Mouse (Mus musculus): ENCODE results near the gene Lhx4. TPM values are rescaled to one million over a fixed set of nuclear protein-coding genes. Genes with fewer than 3 reads are reported as not detected.

Lhx4 gene
- 1.6 and 3.5 TPM in 2 replicates for polyA plus RNA-seq (2016; fragmentation: Nextera tagmentation; extraction: Ambion mirVana)

- Histone ChIP-seq H3K4me2 (replicated peaks) (no peak within 1 kb of the TSS), H3K4me3 (no peak within 1 kb of the TSS), H3K27me3 (peaks cover 85% of the 10 kb centered on the region), H3K27ac (replicated peaks) (no peak within 1 kb of the TSS), H3K4me1 (peaks cover 12% of the 10 kb centered on the region; the same call in 1 of the 2 replicates), H3K9ac (replicated peaks) (no peak within 1 kb of the TSS), H3K36me3 (no peaks in the 10 kb centered on the region), H3K9me3 (no peaks in the 10 kb centered on the region)
- 65% methylated on average over 6 of the region's 6 CpGs for WGBS
- ATAC-seq (ENCODE audit: low FRiP score, low read depth): no peak
Observed at GRCm38 (mm10) chr1:155751484-155752255, at the start of gene Lhx4. Gene Lhx4 (minus strand): TSS chr1:155751684.

GRCm38 (mm10) chr1:155798000-155798399 lies 46.5 kb upstream of the Lhx4 start:
- 93% methylated on average over 4 of the region's 4 CpGs for WGBS
- Histone ChIP-seq H3K9me3 (no peaks in the 10 kb centered on the region), H3K9ac (replicated peaks) (no peak overlapping the region)

GRCm38 (mm10) chr1:155797425-155797824 lies 45.9 kb upstream of the Lhx4 start:
- Histone ChIP-seq H3K27me3 (no peaks in the 10 kb centered on the region), H3K4me2 (replicated peaks) (no peak overlapping the region), H3K27ac (replicated peaks) (no peak overlapping the region), H3K36me3 (0 out of 2 replicates have a peak, but pooled peaks cover 22% of the 10 kb centered on the region), H3K9ac (replicated peaks) (no peak overlapping the region), H3K4me1 (no peaks in the 10 kb centered on the region), H3K4me3 (no peak overlapping the region), H3K9me3 (no peaks in the 10 kb centered on the region)
- 92% methylated on average over 4 of the region's 4 CpGs for WGBS
- ATAC-seq (ENCODE audit: low FRiP score, low read depth): no peak

More at GRCm38 (mm10) chr1:155798000-155798399, 46.5 kb upstream of the Lhx4 start:
- H3K27me3 ChIP-seq: no peaks in the 10 kb centered on the region
- no peak overlapping the region for H3K27ac ChIP-seq (replicated peaks)
- no peak overlapping the region for H3K4me3 ChIP-seq
- no peaks in the 10 kb centered on the region for H3K4me1 ChIP-seq
- no peak for ATAC-seq (ENCODE audit: low FRiP score, low read depth)
- H3K4me2 ChIP-seq (replicated peaks): no peak overlapping the region
- H3K36me3 ChIP-seq: 0 out of 2 replicates have a peak, but pooled peaks cover 17% of the 10 kb centered on the region

GRCm38 (mm10) chr1:155796757-155797405 lies 45.4 kb upstream of the Lhx4 start:
- H3K4me2 ChIP-seq (replicated peaks): no peak overlapping the region
- no peak overlapping the region for H3K9ac ChIP-seq (replicated peaks)
- no peaks in the 10 kb centered on the region for H3K9me3 ChIP-seq
- WGBS: 86% methylated on average over 11 of the region's 11 CpGs
- no peak overlapping the region for H3K27ac ChIP-seq (replicated peaks)
- no peaks in the 10 kb centered on the region for H3K4me1 ChIP-seq
- no peaks in the 10 kb centered on the region for H3K27me3 ChIP-seq
- no peak for ATAC-seq (ENCODE audit: low FRiP score, low read depth)
- H3K4me3 ChIP-seq: no peak overlapping the region
- 0 out of 2 replicates have a peak, but pooled peaks cover 22% of the 10 kb centered on the region for H3K36me3 ChIP-seq

GRCm38 (mm10) chr1:155795791-155796233 lies 44.3 kb upstream of the Lhx4 start:
- no peaks in the 10 kb centered on the region for H3K27me3 ChIP-seq
- peaks cover 2% of the 10 kb centered on the region for H3K4me1 ChIP-seq
- H3K4me2 ChIP-seq (replicated peaks): no peak overlapping the region
- 92% methylated on average over 5 of the region's 5 CpGs for WGBS
- H3K4me3 ChIP-seq: no peak overlapping the region
- no peak for ATAC-seq (ENCODE audit: low FRiP score, low read depth)
- H3K36me3 ChIP-seq: 0 out of 2 replicates have a peak, but pooled peaks cover 22% of the 10 kb centered on the region
- H3K9me3 ChIP-seq: no peaks in the 10 kb centered on the region
- H3K9ac ChIP-seq (replicated peaks): no peak overlapping the region
- H3K27ac ChIP-seq (replicated peaks): no peak overlapping the region

- Histone ChIP-seq H3K9me3 (no peaks in the 10 kb centered on the region), H3K27me3 (no peaks in the 10 kb centered on the region), H3K4me2 (replicated peaks) (no peak overlapping the region), H3K4me1 (peaks cover 12% of the 10 kb centered on the region), H3K9ac (replicated peaks) (no peak overlapping the region), H3K36me3 (0 out of 2 replicates have a peak, but pooled peaks cover 22% of the 10 kb centered on the region), H3K4me3 (no peak overlapping the region), H3K27ac (replicated peaks) (no peak overlapping the region)
- WGBS: 90% methylated on average over 6 of the region's 6 CpGs
- ATAC-seq (ENCODE audit: low FRiP score, low read depth): no peak
Observed at GRCm38 (mm10) chr1:155794855-155795254, 43.4 kb upstream of the Lhx4 start.

GRCm38 (mm10) chr1:155791919-155792318 lies 40.4 kb upstream of the Lhx4 start:
- 65% methylated on average over 5 of the region's 5 CpGs for WGBS
- 0 out of 2 replicates have a peak, but pooled peaks cover 5% of the 10 kb centered on the region for H3K27me3 ChIP-seq
- no peak overlapping the region for H3K4me3 ChIP-seq
- ATAC-seq (ENCODE audit: low FRiP score, low read depth): no peak
- no peak overlapping the region for H3K27ac ChIP-seq (replicated peaks)
- H3K36me3 ChIP-seq: peaks cover 36% of the 10 kb centered on the region; the same call in 1 of the 2 replicates
- H3K4me1 ChIP-seq: peaks cover 15% of the 10 kb centered on the region
- no peaks in the 10 kb centered on the region for H3K9me3 ChIP-seq
- H3K4me2 ChIP-seq (replicated peaks): no peak overlapping the region
- H3K9ac ChIP-seq (replicated peaks): no peak overlapping the region

- peaks cover 15% of the 10 kb centered on the region for H3K4me1 ChIP-seq
- H3K27me3 ChIP-seq: peaks cover 20% of the 10 kb centered on the region
- no peaks in the 10 kb centered on the region for H3K9me3 ChIP-seq
- WGBS: 61% methylated on average over 16 of the region's 16 CpGs
- peaks cover 39% of the 10 kb centered on the region; the same call in 1 of the 2 replicates for H3K36me3 ChIP-seq
- no peak overlapping the region for H3K4me3 ChIP-seq
- H3K27ac ChIP-seq (replicated peaks): peak overlapping the region; percentile 62
- peak; percentile 74 for ATAC-seq (ENCODE audit: low FRiP score, low read depth)
- H3K9ac ChIP-seq (replicated peaks): no peak overlapping the region
- no peak overlapping the region for H3K4me2 ChIP-seq (replicated peaks)
Observed at GRCm38 (mm10) chr1:155790111-155790974, 38.9 kb upstream of the Lhx4 start.

GRCm38 (mm10) chr1:155785886-155786285 lies 34.4 kb upstream of the Lhx4 start:
- peaks cover 19% of the 10 kb centered on the region for H3K4me1 ChIP-seq
- no peak overlapping the region for H3K4me2 ChIP-seq (replicated peaks)
- no peaks in the 10 kb centered on the region for H3K9me3 ChIP-seq
- H3K36me3 ChIP-seq: peaks cover 25% of the 10 kb centered on the region
- WGBS: 50% methylated on average over 7 of the region's 7 CpGs
- no peak overlapping the region for H3K9ac ChIP-seq (replicated peaks)
- no peak overlapping the region for H3K4me3 ChIP-seq
- no peak overlapping the region for H3K27ac ChIP-seq (replicated peaks)
- no peak for ATAC-seq (ENCODE audit: low FRiP score, low read depth)
- H3K27me3 ChIP-seq: peaks cover 62% of the 10 kb centered on the region

- H3K9ac ChIP-seq (replicated peaks): no peak overlapping the region
- H3K9me3 ChIP-seq: no peaks in the 10 kb centered on the region
- ATAC-seq (ENCODE audit: low FRiP score, low read depth): peak; percentile 54; the same call in 1 of the 2 replicates
- H3K27ac ChIP-seq (replicated peaks): no peak overlapping the region
- peaks cover 6% of the 10 kb centered on the region; the same call in 1 of the 2 replicates for H3K4me1 ChIP-seq
- 40% methylated on average over 19 of the region's 19 CpGs for WGBS
- no peak overlapping the region for H3K4me3 ChIP-seq
- H3K36me3 ChIP-seq: peaks cover 28% of the 10 kb centered on the region
- peaks cover 71% of the 10 kb centered on the region for H3K27me3 ChIP-seq
- H3K4me2 ChIP-seq (replicated peaks): no peak overlapping the region
Observed at GRCm38 (mm10) chr1:155784343-155785205, 33.1 kb upstream of the Lhx4 start.

- Histone ChIP-seq H3K9ac (replicated peaks) (no peak overlapping the region), H3K27me3 (peaks cover 93% of the 10 kb centered on the region), H3K4me2 (replicated peaks) (no peak overlapping the region), H3K4me3 (no peak overlapping the region), H3K36me3 (peaks cover 16% of the 10 kb centered on the region), H3K27ac (replicated peaks) (no peak overlapping the region), H3K9me3 (no peaks in the 10 kb centered on the region), H3K4me1 (peaks cover 9% of the 10 kb centered on the region)
- ATAC-seq (ENCODE audit: low FRiP score, low read depth): no peak
- 87% methylated on average over 5 of the region's 5 CpGs for WGBS
Observed at GRCm38 (mm10) chr1:155782382-155782781, 30.9 kb upstream of the Lhx4 start.
